15 mouse cellular contexts compared by ENCODE assay signal in the genomic region with DNA sequence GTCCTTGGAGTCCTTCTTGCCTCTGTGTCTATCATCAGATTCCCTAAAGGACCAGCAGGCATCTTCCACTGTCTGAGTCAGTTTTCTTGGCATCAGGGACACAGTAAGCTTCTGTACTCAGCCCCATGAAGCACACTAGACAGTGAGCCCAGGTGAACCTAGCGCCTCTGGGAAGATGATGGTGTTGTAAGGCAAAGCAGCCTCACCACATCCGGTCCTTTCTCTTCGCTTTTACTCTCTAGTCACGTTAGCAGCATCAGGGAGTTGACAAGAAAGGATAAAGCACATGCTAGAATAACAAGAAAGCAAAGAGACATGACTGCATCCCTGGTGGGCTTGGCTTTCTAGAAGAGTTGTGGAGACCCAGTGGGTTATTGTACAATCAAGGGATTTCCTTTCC. TPM values are rescaled to one million over a fixed set of nuclear protein-coding genes. Genes with fewer than 3 reads are reported as not detected.
"Had no signal": no experiment of that assay in that cellular context is flagged by ENCODE, and none has a peak within 500 bp of the region (broad histone marks: within the 10 kb centered on the region; RNA-seq: fewer than 3 reads in every experiment).

No protein-coding gene starts in this region.

- H3K9ac ChIP-seq: limb, embryonic 13.5 days; midbrain, embryonic 12.5 days; stomach, embryonic 15.5 days had no signal

- H3K27ac ChIP-seq: layer of hippocampus, adult 2 months; limb, embryonic 13.5 days; midbrain, embryonic 12.5 days; stomach, embryonic 15.5 days had no signal

- H3K9me3 ChIP-seq: limb, embryonic 13.5 days; midbrain, embryonic 12.5 days; stomach, embryonic 15.5 days had no signal

- H3K27me3 ChIP-seq: limb, embryonic 13.5 days; midbrain, embryonic 12.5 days; stomach, embryonic 15.5 days had no signal

- DNase-seq: kidney, adult 18-20 months; kidney, postnatal 10 days; kidney, postnatal 4 days; left cerebral cortex, postnatal 4 days; lung, adult 18-20 months; right cerebral cortex, postnatal 14 days; thymus, adult 2 months; thymus, postnatal 25 days had no signal

- ATAC-seq: midbrain, embryonic 16.5 days had no signal

- H3K4me3 ChIP-seq: layer of hippocampus, adult 2 months; limb, embryonic 13.5 days; midbrain, embryonic 12.5 days; stomach, embryonic 15.5 days had no signal

- H3K4me2 ChIP-seq: limb, embryonic 13.5 days; midbrain, embryonic 12.5 days; stomach, embryonic 15.5 days had no signal

- H3K4me1 ChIP-seq: limb, embryonic 13.5 days; midbrain, embryonic 12.5 days; stomach, embryonic 15.5 days had no signal

RNA-seq across cellular contexts. Expression of gene Slc6a3, which starts 43.4 kb away (rescaled TPM):
- polyA plus RNA-seq: kidney, embryonic 14.5 days; neural tube, embryonic 14.5 days had no signal
